Mouse (Mus musculus): ENCODE results near the gene A830005F24Rik. TPM values are rescaled to one million over a fixed set of nuclear protein-coding genes. Genes with fewer than 3 reads are reported as not detected.

The A830005F24Rik gene
- polyA plus RNA-seq, 1 experiment from 2014 or later = 0.36 TPM

DNA sequence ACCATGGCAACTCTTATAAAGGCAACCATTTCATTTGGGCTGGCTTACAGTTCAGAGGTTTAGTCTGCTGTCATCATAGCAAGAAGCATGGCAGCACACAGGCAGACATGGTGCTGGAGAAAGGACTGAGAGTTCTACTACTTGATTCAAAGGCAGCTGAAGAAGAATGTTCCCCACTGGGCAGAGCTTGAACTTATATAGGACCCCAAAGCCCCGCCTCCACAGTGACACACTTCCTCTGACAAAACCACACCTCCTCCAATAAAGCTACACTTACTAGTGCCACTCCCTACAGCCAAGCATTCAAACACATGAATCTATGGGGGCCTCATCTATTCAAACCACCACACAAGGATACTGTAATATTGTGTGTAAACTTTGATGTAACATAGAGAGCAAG lies 41.2 kb downstream of the A830005F24Rik start:
- 74% methylated on average over 1 of the region's 1 CpGs for WGBS
- Histone ChIP-seq H3K27ac (replicated peaks) (no peak overlapping the region), H3K4me2 (replicated peaks; ENCODE audit: low read depth) (no peak overlapping the region), H3K4me1 (replicated peaks; ENCODE audit: control insufficient read depth, insufficient read depth) (peaks cover 3% of the 10 kb centered on the region; the same call in 1 of the 2 replicates), H3K9me3 (ENCODE audit: control insufficient read depth, low read length) (no peaks in the 10 kb centered on the region), H3K27me3 (ENCODE audit: control insufficient read depth, insufficient read depth, low read length) (no peaks in the 10 kb centered on the region), H3K9ac (ENCODE audit: low read length) (no peak overlapping the region), H3K4me3 (ENCODE audit: low read depth, low read length) (no peak overlapping the region), H3K36me3 (ENCODE audit: control insufficient read depth, insufficient read depth, low read length) (no peaks in the 10 kb centered on the region)
- no peak for TF ChIP-seq EP300 (optimal IDR thresholded peaks at IDR 0.05)
- no peak for DNase-seq (ENCODE audit: low spot score)
- no peak for ATAC-seq (ENCODE audit: low FRiP score, low TSS enrichment)

DNA sequence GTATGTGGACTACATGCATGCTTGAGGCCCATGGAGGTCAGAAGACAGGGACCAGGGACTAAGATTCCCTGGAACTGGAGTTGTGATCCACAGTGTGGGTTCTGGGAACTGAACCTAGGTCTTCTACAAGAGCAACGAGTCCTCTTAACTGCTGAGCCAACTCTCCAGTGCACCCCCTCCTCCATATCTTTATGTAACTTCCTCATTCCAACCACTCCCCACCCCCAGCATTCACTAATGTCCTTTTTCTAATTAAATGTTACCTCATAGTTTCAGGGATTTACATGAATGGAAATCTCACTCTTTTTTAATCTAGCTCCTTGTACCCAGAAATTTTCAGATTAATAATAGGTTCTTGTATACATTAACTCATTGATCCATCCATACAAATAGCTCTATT lies 42.6 kb downstream of the A830005F24Rik start:
- no peak overlapping the region for H3K4me3 ChIP-seq (ENCODE audit: low read depth, low read length)
- no peaks in the 10 kb centered on the region for H3K27me3 ChIP-seq (ENCODE audit: control insufficient read depth, insufficient read depth, low read length)
- no peak overlapping the region for H3K4me2 ChIP-seq (replicated peaks; ENCODE audit: low read depth)
- WGBS = 63% methylated on average over 1 of the region's 1 CpGs
- H3K36me3 ChIP-seq (ENCODE audit: control insufficient read depth, insufficient read depth, low read length) = no peaks in the 10 kb centered on the region
- peaks cover 3% of the 10 kb centered on the region; the same call in 1 of the 2 replicates for H3K4me1 ChIP-seq (replicated peaks; ENCODE audit: control insufficient read depth, insufficient read depth)
- ATAC-seq (ENCODE audit: low FRiP score, low TSS enrichment) = no peak
- H3K9me3 ChIP-seq (ENCODE audit: control insufficient read depth, low read length) = no peaks in the 10 kb centered on the region
- DNase-seq (ENCODE audit: low spot score) = no peak
- H3K27ac ChIP-seq (replicated peaks) = no peak overlapping the region
- TF ChIP-seq CTCF (IDR thresholded peaks at IDR 0.05; ENCODE audit: low read depth) (no peak), EP300 (optimal IDR thresholded peaks at IDR 0.05) (no peak)
- H3K9ac ChIP-seq (ENCODE audit: low read length) = no peak overlapping the region

- no peak for ATAC-seq (ENCODE audit: low FRiP score, low TSS enrichment)
- Histone ChIP-seq H3K36me3 (ENCODE audit: control insufficient read depth, insufficient read depth, low read length) (no peaks in the 10 kb centered on the region), H3K9me3 (ENCODE audit: control insufficient read depth, low read length) (no peaks in the 10 kb centered on the region), H3K4me2 (replicated peaks; ENCODE audit: low read depth) (no peak overlapping the region), H3K4me1 (replicated peaks; ENCODE audit: control insufficient read depth, insufficient read depth) (no peaks in the 10 kb centered on the region; the same call in 1 of the 2 replicates), H3K9ac (ENCODE audit: low read length) (no peak overlapping the region), H3K27ac (replicated peaks) (no peak overlapping the region), H3K27me3 (ENCODE audit: control insufficient read depth, insufficient read depth, low read length) (no peaks in the 10 kb centered on the region), H3K4me3 (ENCODE audit: low read depth, low read length) (no peak overlapping the region)
- DNase-seq (ENCODE audit: low spot score) = no peak
- WGBS = 81% methylated on average over 2 of the region's 2 CpGs
- TF ChIP-seq CTCF (IDR thresholded peaks at IDR 0.05; ENCODE audit: low read depth) (no peak), EP300 (optimal IDR thresholded peaks at IDR 0.05) (no peak)
Observed at GRCm38 (mm10) chr13:48561481-48561880, 48.1 kb downstream of the A830005F24Rik start.

DNA sequence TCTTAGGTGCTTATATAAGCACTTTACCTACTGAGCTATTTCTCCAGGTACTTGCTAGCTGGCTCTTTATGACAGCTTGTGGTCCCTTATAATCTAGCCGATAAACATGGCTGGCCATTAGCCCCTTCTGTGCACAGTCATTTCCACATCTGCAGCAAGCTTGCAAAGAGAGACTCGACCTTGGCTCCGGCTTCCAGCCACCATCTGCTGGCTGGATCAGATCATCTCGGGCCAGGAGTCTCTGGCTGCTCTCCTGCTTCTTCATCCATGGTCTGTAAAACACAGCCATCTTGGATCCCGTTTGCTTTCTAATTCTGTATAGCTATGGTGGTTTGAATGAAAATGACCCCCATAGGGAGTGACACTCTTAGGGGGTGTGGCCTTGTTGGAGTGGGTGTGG lies 49.0 kb downstream of the A830005F24Rik start:
- H3K36me3 ChIP-seq (ENCODE audit: control insufficient read depth, insufficient read depth, low read length) = no peaks in the 10 kb centered on the region
- no peaks in the 10 kb centered on the region; the same call in 1 of the 2 replicates for H3K4me1 ChIP-seq (replicated peaks; ENCODE audit: control insufficient read depth, insufficient read depth)
- WGBS = 75% methylated on average over 5 of the region's 5 CpGs
- no peak overlapping the region for H3K27ac ChIP-seq (replicated peaks)
- no peak overlapping the region for H3K4me3 ChIP-seq (ENCODE audit: low read depth, low read length)
- DNase-seq (ENCODE audit: low spot score) (no peak), ATAC-seq (ENCODE audit: low FRiP score, low TSS enrichment) (no peak)
- no peaks in the 10 kb centered on the region for H3K9me3 ChIP-seq (ENCODE audit: control insufficient read depth, low read length)
- no peak for TF ChIP-seq EP300 (optimal IDR thresholded peaks at IDR 0.05)
- TF ChIP-seq CTCF (IDR thresholded peaks at IDR 0.05; ENCODE audit: low read depth) = no peak
- no peak overlapping the region for H3K4me2 ChIP-seq (replicated peaks; ENCODE audit: low read depth)
- H3K27me3 ChIP-seq (ENCODE audit: control insufficient read depth, insufficient read depth, low read length) = no peaks in the 10 kb centered on the region
- no peak overlapping the region for H3K9ac ChIP-seq (ENCODE audit: low read length)

MicroRNA genes within 50 kb of the gene (microRNA counts, 519-probe panel; counts per million panel counts)
- microRNA mmu-let-7a = 7,672 counts per million, percentile 97 among the panel's probes with 10 or more counts
- 7,758 counts per million, percentile 99 among the panel's probes with 10 or more counts for microRNA mmu-let-7d
- 6,934 counts per million, percentile 89 among the panel's probes with 10 or more counts for microRNA mmu-let-7f

Small RNAs within 50 kb of the gene (microRNA-seq; reads per million reads assigned to microRNA genes)
- gene Gm24111 = not detected
- 163 reads per million, percentile 49 among the genes with 10 or more reads in this experiment for gene Mirlet7a-1
- 14,366 reads per million, percentile 95 among the genes with 10 or more reads in this experiment for gene Mirlet7d
- gene Mirlet7f-1 = not detected

Other genes starting within 250 kb of the A830005F24Rik start
- gene Zfp169, start 119 bp upstream of the A830005F24Rik start, polyA plus RNA-seq (2015; fragmentation: Nextera tagmentation; extraction: Ambion mirVana) = 1.3 and 1.9 TPM in 2 replicates
- gene Ptpdc1, start 112.1 kb downstream of the A830005F24Rik start, polyA plus RNA-seq (2015; fragmentation: Nextera tagmentation; extraction: Ambion mirVana) = 3.1 and 3.2 TPM in 2 replicates
- gene Barx1, start 149.4 kb downstream of the A830005F24Rik start, polyA plus RNA-seq (2015; fragmentation: Nextera tagmentation; extraction: Ambion mirVana) = 164 and 201 TPM in 2 replicates

Data from stomach, postnatal 0 days (tissue).